Mouse (Mus musculus) heart, postnatal 0 days (tissue): ENCODE data around the gene Pwwp2b. TPM values are rescaled to one million over a fixed set of nuclear protein-coding genes. Genes with fewer than 3 reads are reported as not detected.
A peak's percentile ranks its signal among the peaks of the same experiment; 100 is the strongest.

Experiments
- ATAC-seq: fragments of 200-750 bp; cut with Nextera tagmentation; 2 replicates; pipeline ENCODE4 v1.8.0; 2017; ENCODE audit warnings: low read depth, moderate number of reproducible peaks, moderate library complexity; ENCODE audit not compliant: insufficient read depth
- DNase-seq: peaks from one replicate; pipeline ENCODE4 v3.0.0-alpha.2; 2016; ENCODE audit warnings: low spot score
- H3K27ac ChIP-seq: fragments of 300-500 bp; sonication (generic); 2 replicates; pipeline ENCODE4 v1.5.1; 2014; ENCODE audit warnings: low read depth, mild to moderate bottlenecking
- H3K27me3 ChIP-seq: fragments of 300-500 bp; sonication (generic); 2 replicates; pipeline ENCODE4 v1.6.1; 2014; ENCODE audit warnings: low read length, mixed read lengths; ENCODE audit not compliant: control insufficient read depth, insufficient read depth
- H3K36me3 ChIP-seq: fragments of 300-500 bp; sonication (generic); replicated peaks from 2 replicates; pipeline ENCODE4 v1.6.1; 2014; ENCODE audit warnings: low read length, mixed read lengths; ENCODE audit not compliant: control insufficient read depth, insufficient read depth
- H3K4me1 ChIP-seq: fragments of 300-500 bp; sonication (generic); 2 replicates; pipeline ENCODE4 v1.6.1; 2014; ENCODE audit warnings: antibody characterized with exemption; ENCODE audit not compliant: control insufficient read depth, insufficient read depth
- H3K4me2 ChIP-seq: fragments of 300-500 bp; sonication (generic); 2 replicates; pipeline ENCODE4 v1.6.1; 2014; ENCODE audit warnings: low read depth, mild to moderate bottlenecking, low read length, moderate library complexity
- H3K4me3 ChIP-seq: fragments of 300-500 bp; sonication (generic); 2 replicates; pipeline ENCODE4 v1.5.1; 2014; ENCODE audit warnings: low read depth, low read length
- H3K9ac ChIP-seq: fragments of 300-500 bp; sonication (generic); replicated peaks from 2 replicates; pipeline ENCODE4 v1.6.1; 2014; ENCODE audit warnings: low read depth, low read length, mixed read lengths
- H3K9me3 ChIP-seq: fragments of 300-500 bp; sonication (generic); replicated peaks from 2 replicates; pipeline ENCODE4 v1.6.1; 2016; ENCODE audit warnings: low read length; ENCODE audit not compliant: control insufficient read depth
- CTCF ChIP-seq: IDR thresholded peaks from 2 replicates; pipeline ENCODE4 v1.5.1; 2016; ENCODE audit warnings: antibody characterized with exemption, control low read depth, low read depth
- EP300 ChIP-seq: IDR thresholded peaks from 2 replicates; pipeline ENCODE4 v1.6.1; 2016; ENCODE audit warnings: antibody characterized with exemption, low read depth
- WGBS: fragments of 180-500 bp; shearing (Covaris S2); extraction: QIAGEN DNeasy Blood & Tissue Kit; methylation state at CpG from one replicate; pipeline ENCODE4 v1.1.7; 2014; 5-methylcytosine and 5-hydroxymethylcytosine counted together
- polyA plus RNA-seq: library from polyadenylated mRNA; unstranded; fragments of >200 nt; fragmentation: Nextera tagmentation; extraction: Ambion mirVana; gene quantifications from 2 replicates; pipeline ENCODE4 v1.2.1, GENCODE M21; 2015
- total RNA-seq: library from RNA; depleted of rRNA; stranded (reverse); fragments of >200 nt; gene quantifications from 2 replicates; pipeline ENCODE4 v1.2.3, GENCODE M21; 2014; ENCODE audit warnings: low replicate concordance

The Pwwp2b gene
- total and polyA plus RNA-seq, 2 experiments from 2014 or later: 7.4 to 9.4 TPM

DNA sequence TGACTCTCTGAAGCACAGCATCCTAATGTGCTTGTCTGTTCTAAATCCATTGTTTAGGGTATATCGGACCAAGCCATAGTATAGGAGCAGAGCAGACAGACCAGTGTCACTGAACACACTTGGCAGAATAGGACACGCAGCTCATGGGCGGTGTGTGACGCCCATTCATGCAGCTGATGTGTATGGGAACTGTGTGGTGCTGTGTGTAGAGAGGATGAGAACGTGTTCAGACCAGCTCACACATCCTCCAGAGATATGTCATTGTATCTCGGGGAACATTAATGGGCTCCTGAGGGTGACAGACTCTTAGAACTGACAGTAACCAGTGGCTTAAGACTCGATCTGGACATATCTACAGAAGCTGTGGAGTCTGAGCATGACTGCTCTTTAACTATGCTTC is 21.9 kb upstream of the Pwwp2b start:
- no peak for TF ChIP-seq CTCF
- TF ChIP-seq EP300: no peak
- Histone ChIP-seq H3K27ac (no peak overlapping the region), H3K27me3 (no peaks in the 10 kb centered on the region), H3K9ac (no peak overlapping the region), H3K4me3 (no peak overlapping the region), H3K4me1 (peaks cover 47% of the 10 kb centered on the region), H3K9me3 (no peaks in the 10 kb centered on the region), H3K4me2 (no peak overlapping the region), H3K36me3 (no peaks in the 10 kb centered on the region)
- ATAC-seq (no peak), DNase-seq (no peak)
- WGBS: 75% methylated on average over 7 of the region's 7 CpGs

DNA sequence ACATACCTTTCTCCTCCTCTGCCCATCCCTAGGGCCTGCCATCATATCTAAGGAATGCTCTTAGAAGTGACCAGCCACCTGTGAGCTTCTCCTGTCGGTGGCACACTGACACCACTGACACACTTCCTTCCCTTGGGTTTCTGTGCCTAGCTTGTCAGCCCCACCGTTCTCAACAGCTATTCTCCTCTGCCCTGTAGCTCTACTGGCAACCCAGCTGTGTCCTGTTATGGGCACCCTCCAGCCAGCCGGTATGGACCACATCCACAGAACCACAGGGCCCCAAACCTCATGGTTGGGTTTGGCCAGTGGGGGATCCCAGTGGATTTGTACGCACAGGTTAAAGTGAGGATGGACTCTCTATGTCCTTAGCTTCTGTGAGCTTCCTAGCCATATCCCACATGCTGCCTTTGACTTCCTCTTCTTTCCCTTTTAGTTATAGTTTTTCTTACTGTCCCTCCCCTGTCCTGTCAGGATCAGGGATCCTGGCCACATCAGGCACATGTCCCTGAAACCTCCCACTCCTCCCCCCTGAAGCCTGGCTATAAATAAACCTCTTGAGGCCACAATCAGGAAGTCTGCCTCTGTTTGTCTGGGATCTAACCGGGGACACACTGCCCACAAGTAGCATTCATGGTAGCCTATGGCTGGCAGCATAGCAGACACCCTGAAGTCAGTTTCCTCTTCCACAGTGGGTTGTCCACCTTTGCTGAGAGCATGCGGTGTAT is 19.7 kb upstream of the Pwwp2b start:
- ATAC-seq (peak; percentile 77), DNase-seq (peak; percentile 83)
- H3K27ac ChIP-seq: peak overlapping the region; percentile 86
- TF ChIP-seq CTCF (no peak), EP300 (peak; percentile 48; the same call in 1 of the 2 replicates)
- no peaks in the 10 kb centered on the region for H3K36me3 ChIP-seq
- 20% methylated on average over 6 of the region's 6 CpGs for WGBS
- no peaks in the 10 kb centered on the region for H3K27me3 ChIP-seq
- H3K9me3 ChIP-seq: no peaks in the 10 kb centered on the region
- H3K4me1 ChIP-seq: peaks cover 47% of the 10 kb centered on the region
- H3K4me3 ChIP-seq: no peak overlapping the region
- no peak overlapping the region for H3K9ac ChIP-seq
- H3K4me2 ChIP-seq: no peak overlapping the region; the same call in 1 of the 2 replicates

DNA sequence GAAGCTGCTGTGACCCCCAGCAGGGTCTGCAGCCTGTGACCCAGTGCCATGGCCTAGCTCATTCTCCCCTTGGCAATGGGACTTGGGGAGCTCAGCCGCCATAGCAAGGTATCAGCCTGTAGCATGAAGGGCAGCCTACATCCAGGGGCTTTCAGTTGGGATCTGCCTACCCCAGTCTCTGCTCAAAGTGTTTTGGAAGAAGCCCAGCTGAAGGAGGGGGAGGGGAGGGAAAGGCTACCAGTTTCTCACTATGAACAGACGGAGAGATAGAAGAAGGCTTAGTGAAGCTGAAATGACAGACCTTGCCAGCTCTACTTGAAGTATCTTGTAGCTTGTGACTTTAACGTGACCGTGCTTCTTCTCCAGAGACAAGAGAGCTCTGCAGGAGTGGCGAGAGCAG is 18.4 kb upstream of the Pwwp2b start:
- Histone ChIP-seq H3K9me3 (no peaks in the 10 kb centered on the region), H3K9ac (no peak overlapping the region), H3K27me3 (no peaks in the 10 kb centered on the region), H3K4me2 (no peak overlapping the region), H3K4me3 (no peak overlapping the region), H3K27ac (peak overlapping the region; percentile 86), H3K36me3 (no peaks in the 10 kb centered on the region), H3K4me1 (peaks cover 46% of the 10 kb centered on the region)
- WGBS: 42% methylated on average over 5 of the region's 5 CpGs
- DNase-seq: no peak
- no peak for TF ChIP-seq EP300
- no peak for TF ChIP-seq CTCF
- no peak for ATAC-seq

DNA sequence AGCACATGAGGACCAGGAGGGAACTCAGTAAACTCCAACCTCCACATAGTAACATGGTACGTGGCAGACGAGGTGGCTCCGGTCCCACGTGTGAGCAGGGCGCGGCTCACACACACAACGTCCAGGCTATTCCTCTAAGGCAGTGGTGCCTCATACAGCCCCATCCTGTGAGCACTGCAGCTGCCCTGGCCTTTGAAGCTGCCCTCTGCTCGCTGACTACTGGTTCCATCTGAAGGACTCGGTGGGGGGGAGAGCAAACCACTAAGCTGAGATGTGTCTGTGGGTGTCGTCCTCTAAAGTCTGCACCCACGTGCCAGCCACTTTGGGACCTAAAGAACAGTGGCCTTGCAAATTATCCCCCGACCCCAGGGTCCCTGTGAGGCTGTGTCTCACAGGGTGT is 18.0 kb upstream of the Pwwp2b start:
- H3K4me1 ChIP-seq: peaks cover 45% of the 10 kb centered on the region
- 63% methylated on average over 12 of the region's 12 CpGs for WGBS

DNA sequence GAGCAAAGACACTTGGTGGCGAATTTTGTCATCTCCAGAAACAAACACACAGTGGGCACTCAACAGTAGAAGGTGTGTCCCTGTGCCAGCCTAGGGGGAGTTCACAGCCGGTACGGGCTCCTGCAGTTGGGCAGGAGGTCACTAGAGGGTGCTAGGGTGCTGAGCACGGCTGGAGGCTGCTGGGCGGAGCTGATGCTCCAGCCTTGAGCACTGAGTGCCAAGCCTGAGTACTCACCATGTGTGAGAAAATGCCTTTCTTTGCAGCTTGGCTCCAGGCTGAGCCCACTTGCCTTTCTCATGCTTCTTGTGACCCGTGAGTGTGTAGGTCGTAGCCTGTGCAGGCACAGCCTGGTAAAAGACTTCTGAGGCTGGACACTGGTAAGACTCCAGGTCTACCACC is 14.6 kb upstream of the Pwwp2b start:
- Histone ChIP-seq H3K27me3 (no peaks in the 10 kb centered on the region), H3K36me3 (no peaks in the 10 kb centered on the region), H3K9ac (no peak overlapping the region), H3K4me3 (no peak overlapping the region), H3K4me1 (peaks cover 38% of the 10 kb centered on the region), H3K9me3 (no peaks in the 10 kb centered on the region), H3K27ac (peak overlapping the region; percentile 62; the same call in 1 of the 2 replicates), H3K4me2 (no peak overlapping the region)
- TF ChIP-seq CTCF: peak; percentile 95
- TF ChIP-seq EP300: no peak
- DNase-seq: peak; percentile 87
- ATAC-seq: peak; percentile 74
- WGBS: 0% methylated on average over 7 of the region's 7 CpGs

More for the DNA sequence above, 18.0 kb upstream of the Pwwp2b start:
- peak overlapping the region; percentile 86 for H3K27ac ChIP-seq
- no peaks in the 10 kb centered on the region for H3K27me3 ChIP-seq
- no peak overlapping the region for H3K9ac ChIP-seq
- H3K4me3 ChIP-seq: no peak overlapping the region
- H3K9me3 ChIP-seq: no peaks in the 10 kb centered on the region
- no peak overlapping the region for H3K4me2 ChIP-seq
- TF ChIP-seq CTCF (no peak), EP300 (no peak)
- no peaks in the 10 kb centered on the region for H3K36me3 ChIP-seq
- no peak for ATAC-seq
- DNase-seq: no peak
